ENCODE assay signal across 8 mouse cellular contexts in the genomic region with DNA sequence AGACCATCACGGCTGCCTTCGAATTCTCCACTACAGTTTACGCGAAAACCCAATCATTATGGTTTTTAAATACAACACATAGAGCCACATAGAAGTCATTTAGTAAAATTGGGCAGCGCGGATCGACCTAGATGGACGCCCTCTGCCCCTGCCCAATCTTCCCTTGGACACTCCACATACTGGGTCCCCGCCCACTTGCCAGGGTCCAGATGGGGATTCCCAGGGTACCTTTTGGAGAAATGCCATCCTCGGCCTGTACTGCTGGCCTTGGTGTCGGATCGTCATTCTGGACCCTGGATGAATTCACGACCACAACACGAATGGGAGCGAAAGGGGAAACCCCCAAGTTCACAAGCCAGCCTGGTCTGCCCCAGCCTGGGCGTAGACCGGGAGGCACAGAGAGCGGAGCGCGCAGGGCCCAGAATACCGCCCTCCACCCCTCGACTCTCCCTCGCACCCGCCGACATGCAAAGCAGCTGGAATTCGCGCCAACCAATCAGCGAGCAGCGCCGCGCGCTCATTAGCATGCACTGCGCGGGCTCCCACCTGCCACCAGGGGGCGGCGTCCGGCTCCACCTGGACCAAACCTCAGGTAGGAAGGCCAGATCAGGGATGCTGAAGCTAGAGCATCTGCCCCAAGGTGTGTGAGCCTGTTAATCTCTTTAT. TPM values are rescaled to one million over a fixed set of nuclear protein-coding genes. Genes with fewer than 3 reads are reported as not detected.
DNase-seq lines count a peak whose midpoint lies in the region; ATAC-seq and TF ChIP-seq lines count a peak whose summit lies in the region.

Gene Rgs9, minus strand, starts transcription at position 420 of the 666 bp plus-strand sequence.

- H3K9me3 ChIP-seq in hindbrain, embryonic 12.5 days (replicated peaks) = no peaks in the 10 kb centered on the region
- no peaks in the 10 kb centered on the region for H3K9me3 ChIP-seq in lung, postnatal 0 days (ENCODE audit: low read length)

- H3K4me3 ChIP-seq in hindbrain, embryonic 12.5 days = peak within 1 kb of the TSS; percentile 40
- peak within 1 kb of the TSS; percentile 28 for H3K4me3 ChIP-seq in lung, postnatal 0 days (ENCODE audit: low read depth, low read length)

- WGBS in hindbrain, embryonic 12.5 days = 4% methylated on average over 37 of the region's 37 CpGs
- 5% methylated on average over 37 of the region's 37 CpGs for WGBS in lung, postnatal 0 days

- H3K9ac ChIP-seq in hindbrain, embryonic 12.5 days = peak within 1 kb of the TSS; percentile 42
- no peak within 1 kb of the TSS for H3K9ac ChIP-seq in lung, postnatal 0 days (replicated peaks; ENCODE audit: low read depth)

- H3K4me1 ChIP-seq in hindbrain, embryonic 12.5 days = peaks cover 10% of the 10 kb centered on the region
- H3K4me1 ChIP-seq in lung, postnatal 0 days (ENCODE audit: insufficient read depth, low read depth, low read length) = no peaks in the 10 kb centered on the region; the same call in 1 of the 2 replicates

- H3K4me2 ChIP-seq in hindbrain, embryonic 12.5 days (replicated peaks) = peak within 1 kb of the TSS; percentile 70
- peak within 1 kb of the TSS; percentile 53 for H3K4me2 ChIP-seq in lung, postnatal 0 days (replicated peaks; ENCODE audit: low read depth, low read length)

- TF ChIP-seq CTCF in lung, postnatal 0 days (IDR thresholded peaks at IDR 0.05) = peak; percentile 96

- DNase-seq in R1 (ENCODE audit: low read depth, low spot score) = peak; percentile 92
- DNase-seq in cerebellum, postnatal 25 days = peak; percentile 94 to 98
- DNase-seq in frontal cortex, postnatal 14 days (ENCODE audit: low spot score in 2 of 2) = peak; percentile 86 to 88
- peak; percentile 92 to 95 for DNase-seq in layer of hippocampus, postnatal 10 days (ENCODE audit: low spot score in 2 of 2)
- peak; percentile 95 for DNase-seq in lung, postnatal 0 days (ENCODE audit: low spot score)
- DNase-seq in ovary, postnatal 14 days (ENCODE audit: low spot score) = peak; percentile 87
- DNase-seq in thymus, postnatal 10 days (ENCODE audit: low spot score in 2 of 2) = peak; percentile 87 to 97

- peak; percentile 96 for ATAC-seq in hindbrain, embryonic 12.5 days (ENCODE audit: low FRiP score)
- ATAC-seq in lung, postnatal 0 days = peak; percentile 99

- no peak within 1 kb of the TSS for H3K27ac ChIP-seq in hindbrain, embryonic 12.5 days
- H3K27ac ChIP-seq in lung, postnatal 0 days (ENCODE audit: low read length) = no peak within 1 kb of the TSS

- no peaks in the 10 kb centered on the region for H3K36me3 ChIP-seq in hindbrain, embryonic 12.5 days
- no peaks in the 10 kb centered on the region for H3K36me3 ChIP-seq in lung, postnatal 0 days (ENCODE audit: insufficient read depth, low read length)

- TF ChIP-seq EP300 in lung, postnatal 0 days (IDR thresholded peaks at IDR 0.05) = no peak

- H3K27me3 ChIP-seq in hindbrain, embryonic 12.5 days = peaks cover 19% of the 10 kb centered on the region; the same call in 1 of the 2 replicates
- H3K27me3 ChIP-seq in lung, postnatal 0 days (replicated peaks; ENCODE audit: insufficient read depth, low read length) = no peaks in the 10 kb centered on the region

RNA-seq across cellular contexts. Expression of gene Rgs9, which starts in this region (rescaled TPM):
- polyA plus RNA-seq in hindbrain, embryonic 12.5 days (2016; fragmentation: Nextera tagmentation; extraction: Ambion mirVana) = 3.3 and 4.5 TPM in 2 replicates
- total RNA-seq in layer of hippocampus, postnatal 10 days (2021) = 10 to 100 TPM; 20.8 to 23.9 TPM
- polyA plus RNA-seq in lung, postnatal 0 days (2015; fragmentation: Nextera tagmentation; extraction: Ambion mirVana) = 3.0 TPM in 2 replicates
